Mouse (Mus musculus) v-Abl transformed pro-B cells (cell line): ENCODE data around the gene Tmbim6.
"Not testable (repeated sequence)": the region's sequence is repeated elsewhere in the genome, so short reads cannot be mapped to it uniquely, and the experiment has no call there.

Source experiments
- in situ Hi-C, 2 experiments: fragments of 400-800 bp; cut with MboI; formaldehyde crosslinking; loops; one replicate each; pipeline ENCODE4 v1.15.1; 2025; ENCODE audit not compliant: unreplicated experiment in 2 of 2

Tmbim6 gene

GRCm38 (mm10) chr15:99440816-99441457 is 48.3 kb downstream of the Tmbim6 start:
- in situ Hi-C loops: no loop called here

- in situ Hi-C loops: no loop called here
Measured at GRCm38 (mm10) chr15:99442358-99442757, 49.7 kb downstream of the Tmbim6 start.

DNA sequence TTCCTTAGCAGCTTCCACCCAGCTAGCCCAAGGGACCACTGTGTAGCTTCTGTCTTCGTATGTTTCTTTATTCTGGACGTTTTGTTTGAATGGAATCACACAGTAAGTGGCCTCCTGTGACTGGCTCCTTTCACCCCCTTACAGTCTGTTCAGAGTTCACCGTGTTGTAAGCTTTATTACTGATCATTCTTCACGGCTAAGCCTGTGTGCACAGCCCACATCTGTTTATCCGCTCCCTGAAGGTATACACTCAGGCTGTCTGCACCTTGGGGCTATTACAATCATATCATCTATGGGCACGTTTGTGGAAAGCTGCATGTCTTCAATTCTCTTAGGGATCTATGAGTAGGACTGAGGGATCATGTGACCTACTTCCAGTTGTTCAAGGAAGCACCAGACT is 52.9 kb downstream of the Tmbim6 start:
- in situ Hi-C loops: no loop called here

DNA sequence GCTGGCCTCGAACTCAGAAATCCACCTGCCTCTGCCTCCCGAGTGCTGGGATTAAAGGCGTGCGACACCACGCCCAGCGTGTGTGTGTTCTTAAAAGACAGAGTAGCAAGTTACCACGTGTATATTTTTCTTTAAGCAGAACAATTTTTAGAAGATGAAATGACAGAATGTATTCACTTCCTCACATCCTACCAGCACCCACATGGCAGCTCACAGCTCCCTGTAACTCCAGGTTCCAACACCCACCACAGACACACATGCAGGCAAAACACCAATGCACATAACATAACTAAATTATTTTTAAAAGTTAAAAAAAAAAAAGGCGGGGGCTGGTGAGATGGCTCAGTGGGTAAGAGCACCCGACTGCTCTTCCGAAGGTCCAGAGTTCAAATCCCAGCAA is 53.5 kb downstream of the Tmbim6 start:
- in situ Hi-C loops: not testable (repeated sequence)

GRCm38 (mm10) chr15:99449131-99449750 is 56.6 kb downstream of the Tmbim6 start:
- in situ Hi-C loops: no loop called here

- in situ Hi-C loops: no loop called here
Measured at GRCm38 (mm10) chr15:99449751-99450280, 57.1 kb downstream of the Tmbim6 start.

GRCm38 (mm10) chr15:99453153-99453900 is 60.6 kb downstream of the Tmbim6 start:
- in situ Hi-C loops: no loop called here

- in situ Hi-C loops: no loop called here
Measured at GRCm38 (mm10) chr15:99454585-99455279, 62.0 kb downstream of the Tmbim6 start.

- in situ Hi-C loops: no loop called here
Measured at GRCm38 (mm10) chr15:99455415-99455814, 62.7 kb downstream of the Tmbim6 start.

DNA sequence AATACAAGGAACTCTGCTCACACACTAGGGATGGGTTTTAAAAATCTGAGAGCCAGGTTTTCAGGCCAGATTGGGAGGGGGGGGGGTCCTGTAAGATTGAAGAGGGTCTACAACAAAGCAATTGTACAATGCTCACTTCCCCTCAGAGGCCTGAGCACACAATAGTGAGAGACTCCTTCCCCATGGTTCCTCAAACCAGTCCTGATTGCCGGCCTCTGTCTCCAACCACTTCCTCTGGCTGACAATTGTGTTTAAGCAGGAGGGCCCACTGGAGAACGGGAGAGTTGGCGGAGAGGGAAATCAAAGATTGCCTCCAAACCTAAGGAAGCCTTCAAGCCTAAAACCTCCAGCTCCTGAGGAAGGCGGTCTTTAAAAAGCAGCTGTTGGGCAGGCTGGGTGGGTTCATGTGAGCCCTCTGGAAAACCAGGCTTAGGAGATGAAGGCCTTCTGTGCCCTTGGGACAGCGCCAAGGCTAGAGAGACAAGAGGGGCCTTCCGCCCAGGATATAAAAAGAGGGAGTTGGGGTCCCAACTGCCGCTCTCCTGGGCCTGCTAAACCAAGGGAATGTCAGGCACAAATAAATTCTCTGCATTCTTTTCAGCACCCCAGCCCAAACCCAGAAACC is 63.8 kb downstream of the Tmbim6 start:
- in situ Hi-C loops: no loop called here

DNA sequence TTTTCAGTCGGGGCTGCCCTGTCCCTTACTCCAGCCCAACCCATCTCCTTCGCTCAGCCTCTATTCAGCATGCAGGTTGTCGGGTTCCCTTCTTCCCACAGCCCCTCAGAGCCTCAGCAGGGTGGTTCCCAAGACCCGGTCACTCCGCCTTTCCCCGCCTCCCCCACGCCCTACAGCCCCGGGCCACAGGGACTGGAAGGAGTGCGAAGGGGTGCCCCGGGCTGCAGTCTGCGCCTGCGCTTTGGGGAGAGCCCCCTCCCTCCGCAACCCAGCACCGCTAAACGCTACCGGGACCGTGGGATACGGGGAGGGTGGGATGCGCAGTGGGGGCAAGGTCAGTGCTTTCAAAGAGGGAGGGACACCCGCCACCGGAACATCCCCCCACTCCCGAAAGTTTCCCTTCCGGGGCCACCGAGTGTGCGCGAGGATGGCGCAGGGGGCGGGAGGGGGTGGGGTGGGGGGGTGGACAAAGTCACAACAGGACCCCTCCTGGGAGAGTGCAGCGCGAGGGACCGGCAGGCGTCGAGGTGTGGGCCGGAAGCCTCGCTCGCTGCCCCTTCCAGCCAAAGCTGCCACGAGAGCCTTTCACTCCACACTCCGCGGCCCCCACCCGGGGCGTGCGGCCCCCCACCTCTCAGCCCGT is 64.4 kb downstream of the Tmbim6 start:
- in situ Hi-C loops: no loop called here

GRCm38 (mm10) chr15:99457606-99458401 is 65.1 kb downstream of the Tmbim6 start, which contains the start of gene Nckap5l:
Nckap5l (minus strand) TSS chr15:99457748.
- in situ Hi-C loops: no loop called here
